ENCODE assay signal across 29 mouse cellular contexts in the genomic region with DNA sequence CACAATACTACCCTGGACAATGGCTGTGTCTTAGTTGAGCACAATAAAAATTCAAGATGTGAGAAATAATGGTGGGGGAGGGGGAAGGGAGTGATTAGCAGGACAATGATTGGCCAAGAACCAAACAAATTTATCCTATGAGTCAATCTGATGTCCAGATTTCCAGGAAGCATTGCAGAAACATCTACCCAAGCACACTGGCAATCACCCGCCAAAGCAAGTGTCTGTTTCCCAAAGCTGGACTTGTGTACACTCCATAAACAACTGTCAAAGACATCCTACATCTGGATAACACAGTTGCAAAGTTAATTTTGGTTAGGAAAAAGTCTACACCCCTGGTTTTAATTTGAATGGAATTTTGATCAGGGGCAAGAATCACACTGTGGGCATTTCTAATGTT.
DNase-seq lines count a peak whose midpoint lies in the region; ATAC-seq and TF ChIP-seq lines count a peak whose summit lies in the region.
"Had no signal": no experiment of that assay in that cellular context is flagged by ENCODE, and none has a peak within 500 bp of the region (broad histone marks: within the 10 kb centered on the region; RNA-seq: fewer than 3 reads in every experiment).

No protein-coding gene starts in this region.

- peak; percentile 10 for DNase-seq in midbrain, embryonic 11.5 days (ENCODE audit: low spot score, missing footprints)
- no peak for DNase-seq in midbrain, postnatal 0 days (ENCODE audit: low spot score)
- DNase-seq in lung, postnatal 36 days = peak; percentile 42
- DNase-seq in frontal cortex, postnatal 25 days (ENCODE audit: low spot score in 2 of 2) = no peak
- no peak for DNase-seq in spleen, adult 18-20 months
- DNase-seq: adrenal gland, postnatal 10 days; cerebellum, adult 11-12 months; cerebellum, adult 9-11 months; embryo, embryonic 11 days; gastrocnemius, adult 2 months; kidney, adult 18-20 months; kidney, postnatal 25 days; right cerebral cortex, postnatal 4 days had no signal

- H3K27me3 ChIP-seq in midbrain, embryonic 11.5 days (ENCODE audit: control insufficient read depth, insufficient read depth, low read length) = no peaks in the 10 kb centered on the region
- no peaks in the 10 kb centered on the region for H3K27me3 ChIP-seq in midbrain, postnatal 0 days (ENCODE audit: insufficient read depth, low read length)
- H3K27me3 ChIP-seq in lung, embryonic 16.5 days (ENCODE audit: control insufficient read depth, insufficient read depth, low read depth, low read length) = no peaks in the 10 kb centered on the region
- H3K27me3 ChIP-seq: CH12.LX; embryonic facial prominence, embryonic 12.5 days; kidney, embryonic 15.5 days; limb, embryonic 13.5 days; neural tube, embryonic 12.5 days; stomach, embryonic 15.5 days had no signal

- H3K36me3 ChIP-seq in midbrain, embryonic 11.5 days (ENCODE audit: control insufficient read depth, insufficient read depth, low read length) = no peaks in the 10 kb centered on the region
- no peaks in the 10 kb centered on the region for H3K36me3 ChIP-seq in midbrain, postnatal 0 days (ENCODE audit: insufficient read depth, low read length)
- H3K36me3 ChIP-seq in lung, embryonic 16.5 days (ENCODE audit: control insufficient read depth, insufficient read depth, low read length) = no peaks in the 10 kb centered on the region
- H3K36me3 ChIP-seq: embryonic facial prominence, embryonic 12.5 days; hindbrain, embryonic 10.5 days; kidney, embryonic 15.5 days; limb, embryonic 13.5 days; midbrain, embryonic 10.5 days; neural tube, embryonic 12.5 days; stomach, embryonic 15.5 days had no signal

- H3K4me3 ChIP-seq in midbrain, embryonic 11.5 days (ENCODE audit: low read depth, low read length) = no peak overlapping the region
- no peak overlapping the region for H3K4me3 ChIP-seq in midbrain, postnatal 0 days (ENCODE audit: low read depth, low read length)
- no peak overlapping the region for H3K4me3 ChIP-seq in lung, embryonic 16.5 days (ENCODE audit: low read length)
- H3K4me3 ChIP-seq: embryonic facial prominence, embryonic 12.5 days; gastrocnemius, adult 2 months; hindbrain, embryonic 10.5 days; kidney, embryonic 15.5 days; limb, embryonic 13.5 days; midbrain, embryonic 10.5 days; myocyte; neural tube, embryonic 12.5 days; stomach, embryonic 15.5 days had no signal

- WGBS in midbrain, embryonic 11.5 days = 93% methylated on average over 1 of the region's 1 CpGs
- WGBS in midbrain, postnatal 0 days = 100% methylated on average over 1 of the region's 1 CpGs
- 38% methylated on average over 1 of the region's 1 CpGs for WGBS in lung, embryonic 16.5 days

- no peak overlapping the region for H3K9ac ChIP-seq in midbrain, embryonic 11.5 days (ENCODE audit: low read length)
- no peak overlapping the region for H3K9ac ChIP-seq in midbrain, postnatal 0 days (replicated peaks; ENCODE audit: low read length, poor library complexity, severe bottlenecking)
- H3K9ac ChIP-seq in lung, embryonic 16.5 days (ENCODE audit: low read length) = no peak overlapping the region
- H3K9ac ChIP-seq: embryonic facial prominence, embryonic 12.5 days; kidney, embryonic 15.5 days; limb, embryonic 13.5 days; neural tube, embryonic 12.5 days; stomach, embryonic 15.5 days had no signal

- ATAC-seq in midbrain, embryonic 11.5 days (ENCODE audit: low FRiP score) = no peak
- no peak for ATAC-seq in midbrain, postnatal 0 days (ENCODE audit: low FRiP score)
- ATAC-seq in lung, embryonic 16.5 days (ENCODE audit: low read depth) = peak; percentile 61; the same call in 1 of the 2 replicates
- ATAC-seq: forebrain, embryonic 14.5 days; hindbrain, embryonic 16.5 days; midbrain, embryonic 16.5 days; Patski had no signal

- H3K4me2 ChIP-seq in midbrain, embryonic 11.5 days = no peak overlapping the region
- no peak overlapping the region for H3K4me2 ChIP-seq in midbrain, postnatal 0 days (ENCODE audit: low read depth, low read length, poor library complexity, severe bottlenecking)
- H3K4me2 ChIP-seq in lung, embryonic 16.5 days (ENCODE audit: low read depth, low read length) = no peak overlapping the region
- H3K4me2 ChIP-seq: embryonic facial prominence, embryonic 12.5 days; heart, embryonic 11.5 days; kidney, embryonic 15.5 days; limb, embryonic 13.5 days; liver, embryonic 11.5 days; neural tube, embryonic 12.5 days; stomach, embryonic 15.5 days had no signal

- H3K9me3 ChIP-seq in midbrain, embryonic 11.5 days (ENCODE audit: control insufficient read depth, low read length) = no peaks in the 10 kb centered on the region
- no peaks in the 10 kb centered on the region for H3K9me3 ChIP-seq in midbrain, postnatal 0 days (ENCODE audit: low read length)
- no peaks in the 10 kb centered on the region for H3K9me3 ChIP-seq in lung, embryonic 16.5 days (ENCODE audit: control insufficient read depth, low read length)
- H3K9me3 ChIP-seq: embryonic facial prominence, embryonic 12.5 days; hindbrain, embryonic 10.5 days; kidney, embryonic 15.5 days; limb, embryonic 13.5 days; midbrain, embryonic 10.5 days; neural tube, embryonic 12.5 days; stomach, embryonic 15.5 days had no signal

- H3K27ac ChIP-seq in midbrain, embryonic 11.5 days (ENCODE audit: low read depth, low read length) = no peak overlapping the region
- no peak overlapping the region for H3K27ac ChIP-seq in midbrain, postnatal 0 days (ENCODE audit: low read depth, low read length)
- no peak overlapping the region for H3K27ac ChIP-seq in lung, embryonic 16.5 days (ENCODE audit: low read length)
- H3K27ac ChIP-seq: embryonic facial prominence, embryonic 12.5 days; hindbrain, embryonic 10.5 days; kidney, embryonic 15.5 days; limb, embryonic 13.5 days; midbrain, embryonic 10.5 days; neural tube, embryonic 12.5 days; stomach, embryonic 15.5 days had no signal

- no peak for TF ChIP-seq CTCF in midbrain, postnatal 0 days (IDR thresholded peaks at IDR 0.05)

- H3K4me1 ChIP-seq in midbrain, embryonic 11.5 days (ENCODE audit: control insufficient read depth, insufficient read depth, low read length) = no peaks in the 10 kb centered on the region
- no peaks in the 10 kb centered on the region for H3K4me1 ChIP-seq in midbrain, postnatal 0 days (ENCODE audit: insufficient read depth, low read length)
- no peaks in the 10 kb centered on the region; the same call in 1 of the 2 replicates for H3K4me1 ChIP-seq in lung, embryonic 16.5 days (replicated peaks; ENCODE audit: control insufficient read depth, insufficient read depth, low read length)
- H3K4me1 ChIP-seq: embryonic facial prominence, embryonic 12.5 days; hindbrain, embryonic 10.5 days; kidney, embryonic 15.5 days; neural tube, embryonic 12.5 days; stomach, embryonic 15.5 days had no signal

Comparison
In these comparisons a context has a peak if more than half of its experiments do, and no peak if none do; other contexts are left out.
1. DNase-seq: peak in midbrain, embryonic 11.5 days (single experiment) and lung, postnatal 36 days (single experiment); none in midbrain, postnatal 0 days (single experiment), frontal cortex, postnatal 25 days (0 of 2) and spleen, adult 18-20 months (0 of 2).